Mouse (Mus musculus) liver, embryonic 11.5 days (tissue): ENCODE measurements around the gene Calm3. TPM values are rescaled to one million over a fixed set of nuclear protein-coding genes. Genes with fewer than 3 reads are reported as not detected.

ENCODE experiments used
- ATAC-seq: fragments of 200-750 bp; cut with Nextera tagmentation; replicated peaks from 2 replicates; pipeline ENCODE4 v1.8.0; 2017; ENCODE audit warnings: moderate number of reproducible peaks, mild to moderate bottlenecking, moderate TSS enrichment, moderate library complexity; ENCODE audit not compliant: low FRiP score
- DNase-seq: peaks from one replicate; pipeline ENCODE4 v3.0.0-alpha.2; 2017; ENCODE audit warnings: low spot score
- H3K27ac ChIP-seq: fragments of 300-500 bp; sonication (generic); 2 replicates; pipeline ENCODE4 v1.5.1; 2014; ENCODE audit warnings: mild to moderate bottlenecking, low read depth, low read length, control low read depth
- H3K27me3 ChIP-seq: fragments of 300-500 bp; sonication (generic); replicated peaks from 2 replicates; pipeline ENCODE4 v1.6.1; 2014; ENCODE audit warnings: low read length, mixed read lengths; ENCODE audit not compliant: control insufficient read depth, insufficient read depth
- H3K36me3 ChIP-seq: fragments of 300-500 bp; sonication (generic); 2 replicates; pipeline ENCODE4 v1.6.1; 2014; ENCODE audit warnings: mild to moderate bottlenecking, low read length, moderate library complexity, mixed read lengths; ENCODE audit not compliant: control insufficient read depth, insufficient read depth
- H3K4me1 ChIP-seq: fragments of 300-500 bp; sonication (generic); replicated peaks from 2 replicates; pipeline ENCODE4 v1.6.1; 2014; ENCODE audit warnings: low read length, mixed read lengths; ENCODE audit not compliant: control insufficient read depth, insufficient read depth
- H3K4me2 ChIP-seq: fragments of 300-500 bp; sonication (generic); 2 replicates; pipeline ENCODE4 v1.6.1; 2014; ENCODE audit warnings: mild to moderate bottlenecking, control low read depth, moderate library complexity
- H3K4me3 ChIP-seq: fragments of 300-500 bp; sonication (generic); 2 replicates; pipeline ENCODE4 v1.5.1; 2014; ENCODE audit warnings: low read depth, low read length, control low read depth
- H3K9ac ChIP-seq: fragments of 300-500 bp; sonication (generic); 2 replicates; pipeline ENCODE4 v1.6.1; 2014; ENCODE audit warnings: low read depth, low read length, control low read depth
- H3K9me3 ChIP-seq: fragments of 300-500 bp; sonication (generic); 2 replicates; pipeline ENCODE4 v1.6.1; 2016; ENCODE audit warnings: low read length, inconsistent platforms, mixed read lengths; ENCODE audit not compliant: control insufficient read depth
- WGBS: fragments of 180-500 bp; shearing (Covaris S2); extraction: QIAGEN DNeasy Blood & Tissue Kit; methylation state at CpG from one replicate; pipeline ENCODE4 v1.1.7; 2014; 5-methylcytosine and 5-hydroxymethylcytosine counted together
- polyA plus RNA-seq: library from polyadenylated mRNA; unstranded; fragments of >200 nt; fragmentation: Nextera tagmentation; extraction: Ambion mirVana; gene quantifications from 2 replicates; pipeline ENCODE4 v1.2.1, GENCODE M21; 2014

Calm3 gene
- polyA plus RNA-seq, 1 experiment from 2014 or later, result 169 TPM

DNA sequence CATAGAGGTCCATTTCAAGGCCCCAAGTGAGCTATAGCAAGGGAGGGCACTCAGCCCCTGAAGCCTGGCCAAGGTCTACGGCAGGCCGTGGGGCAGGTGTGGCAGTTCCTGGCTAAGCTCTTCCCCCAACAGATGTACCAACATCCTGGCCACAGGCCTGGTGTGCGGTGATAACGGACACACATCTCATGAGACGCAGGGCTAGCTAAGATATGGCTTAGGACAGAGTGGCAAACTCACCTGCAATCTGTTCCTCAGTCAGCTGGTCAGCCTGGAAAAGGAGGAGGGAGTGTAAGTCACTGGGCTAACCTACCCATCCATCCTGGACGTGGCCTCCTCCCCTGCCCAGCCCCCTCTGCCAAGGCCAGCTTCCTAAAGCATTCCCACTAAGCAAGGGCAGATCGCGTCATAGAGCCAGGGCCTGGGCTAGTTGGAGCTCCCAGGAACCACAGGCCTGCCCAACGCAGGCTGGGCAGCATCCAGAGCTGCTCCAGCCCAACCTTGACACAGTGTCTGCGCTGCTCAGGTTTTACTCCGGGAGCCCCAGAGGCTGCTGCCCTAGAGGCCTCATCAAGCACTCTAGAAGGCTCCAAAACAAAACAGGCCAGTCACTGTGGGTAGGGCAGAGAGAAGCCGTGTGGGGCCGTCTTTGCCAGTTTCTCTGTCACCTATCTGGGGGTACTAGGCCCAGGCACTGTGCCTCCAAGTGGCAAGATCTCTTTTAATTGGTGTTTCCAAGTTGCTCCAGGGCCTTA, 4.3 kb downstream of the Calm3 start:
- WGBS, result 70% methylated on average over 13 of the region's 13 CpGs
- no peak for ATAC-seq
- DNase-seq, result no peak
- H3K4me2 ChIP-seq, result 0 out of 2 replicates have a peak overlapping the region, but pooled peaks have one; percentile 8
- H3K27me3 ChIP-seq, result no peaks in the 10 kb centered on the region
- no peak overlapping the region for H3K9ac ChIP-seq
- peaks cover 38% of the 10 kb centered on the region for H3K4me1 ChIP-seq
- no peaks in the 10 kb centered on the region for H3K9me3 ChIP-seq
- peak overlapping the region; percentile 22; the same call in 1 of the 2 replicates for H3K27ac ChIP-seq
- no peak overlapping the region; the same call in 1 of the 2 replicates for H3K4me3 ChIP-seq
- peaks cover 48% of the 10 kb centered on the region for H3K36me3 ChIP-seq

DNA sequence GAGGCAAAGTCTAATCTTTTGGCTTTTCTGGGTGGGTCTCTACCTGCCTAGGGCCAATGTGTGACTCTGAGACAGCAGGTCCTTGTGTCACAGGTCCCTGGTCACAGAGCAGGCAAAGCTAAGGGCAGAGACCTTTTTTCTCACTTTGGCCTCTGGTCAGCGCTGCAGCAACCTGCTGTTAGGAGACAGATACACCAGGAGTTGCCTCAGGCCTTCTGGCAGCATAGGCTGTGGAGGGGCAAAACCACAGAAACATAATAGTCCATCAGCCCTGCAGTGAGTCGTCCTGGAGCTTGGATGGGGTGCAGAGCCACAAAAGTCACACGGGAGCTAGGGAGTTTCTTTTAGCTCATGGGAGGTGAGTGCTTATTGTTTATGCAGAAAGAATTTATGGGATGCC, 5.2 kb downstream of the Calm3 start:
- DNase-seq, result no peak
- peaks cover 38% of the 10 kb centered on the region for H3K4me1 ChIP-seq
- no peaks in the 10 kb centered on the region for H3K9me3 ChIP-seq
- no peaks in the 10 kb centered on the region for H3K27me3 ChIP-seq
- H3K4me3 ChIP-seq, result no peak overlapping the region
- H3K27ac ChIP-seq, result no peak overlapping the region; the same call in 1 of the 2 replicates
- peaks cover 48% of the 10 kb centered on the region for H3K36me3 ChIP-seq
- H3K9ac ChIP-seq, result no peak overlapping the region
- WGBS, result 71% methylated on average over 3 of the region's 3 CpGs
- no peak for ATAC-seq
- no peak overlapping the region for H3K4me2 ChIP-seq

GRCm38 (mm10) chr7:16918014-16918413, 5.9 kb downstream of the Calm3 start:
- DNase-seq, result no peak
- WGBS, result 85% methylated on average over 9 of the region's 9 CpGs
- Histone ChIP-seq H3K4me3 (no peak overlapping the region), H3K36me3 (peaks cover 48% of the 10 kb centered on the region), H3K27me3 (no peaks in the 10 kb centered on the region), H3K9me3 (no peaks in the 10 kb centered on the region), H3K27ac (no peak overlapping the region), H3K9ac (no peak overlapping the region), H3K4me1 (peaks cover 38% of the 10 kb centered on the region), H3K4me2 (no peak overlapping the region)
- no peak for ATAC-seq

DNA sequence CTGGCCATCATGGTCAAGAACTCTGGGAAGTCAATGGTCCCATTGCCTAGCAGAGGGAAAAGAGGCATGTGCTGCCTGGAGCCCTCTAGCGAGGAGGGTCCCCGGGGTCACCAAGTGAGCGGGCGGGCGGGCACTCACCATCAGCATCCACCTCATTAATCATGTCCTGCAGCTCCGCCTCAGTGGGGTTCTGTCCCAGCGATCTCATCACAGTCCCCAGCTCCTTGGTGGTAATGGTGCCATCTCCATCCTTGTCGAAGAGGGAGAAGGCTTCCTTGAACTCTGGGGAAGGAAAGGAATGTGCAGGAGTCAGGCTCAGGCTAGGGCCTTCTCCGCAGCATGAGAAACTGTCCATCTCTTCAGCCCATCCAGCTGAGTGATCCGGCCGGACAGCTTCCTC, 6.5 kb downstream of the Calm3 start:
- Histone ChIP-seq H3K9ac (no peak overlapping the region), H3K4me3 (no peak overlapping the region), H3K27me3 (no peaks in the 10 kb centered on the region), H3K9me3 (no peaks in the 10 kb centered on the region), H3K27ac (no peak overlapping the region), H3K36me3 (peaks cover 48% of the 10 kb centered on the region), H3K4me1 (peaks cover 34% of the 10 kb centered on the region), H3K4me2 (no peak overlapping the region)
- 78% methylated on average over 11 of the region's 11 CpGs for WGBS
- ATAC-seq (no peak), DNase-seq (no peak)

GRCm38 (mm10) chr7:16916342-16917265, 7.3 kb downstream of the Calm3 start:
- DNase-seq, result no peak
- Histone ChIP-seq H3K4me2 (no peak overlapping the region), H3K9me3 (no peaks in the 10 kb centered on the region), H3K4me1 (peaks cover 25% of the 10 kb centered on the region), H3K4me3 (no peak overlapping the region), H3K36me3 (peaks cover 48% of the 10 kb centered on the region), H3K27ac (no peak overlapping the region), H3K9ac (no peak overlapping the region), H3K27me3 (no peaks in the 10 kb centered on the region)
- WGBS, result 78% methylated on average over 30 of the region's 30 CpGs
- no peak for ATAC-seq

DNA sequence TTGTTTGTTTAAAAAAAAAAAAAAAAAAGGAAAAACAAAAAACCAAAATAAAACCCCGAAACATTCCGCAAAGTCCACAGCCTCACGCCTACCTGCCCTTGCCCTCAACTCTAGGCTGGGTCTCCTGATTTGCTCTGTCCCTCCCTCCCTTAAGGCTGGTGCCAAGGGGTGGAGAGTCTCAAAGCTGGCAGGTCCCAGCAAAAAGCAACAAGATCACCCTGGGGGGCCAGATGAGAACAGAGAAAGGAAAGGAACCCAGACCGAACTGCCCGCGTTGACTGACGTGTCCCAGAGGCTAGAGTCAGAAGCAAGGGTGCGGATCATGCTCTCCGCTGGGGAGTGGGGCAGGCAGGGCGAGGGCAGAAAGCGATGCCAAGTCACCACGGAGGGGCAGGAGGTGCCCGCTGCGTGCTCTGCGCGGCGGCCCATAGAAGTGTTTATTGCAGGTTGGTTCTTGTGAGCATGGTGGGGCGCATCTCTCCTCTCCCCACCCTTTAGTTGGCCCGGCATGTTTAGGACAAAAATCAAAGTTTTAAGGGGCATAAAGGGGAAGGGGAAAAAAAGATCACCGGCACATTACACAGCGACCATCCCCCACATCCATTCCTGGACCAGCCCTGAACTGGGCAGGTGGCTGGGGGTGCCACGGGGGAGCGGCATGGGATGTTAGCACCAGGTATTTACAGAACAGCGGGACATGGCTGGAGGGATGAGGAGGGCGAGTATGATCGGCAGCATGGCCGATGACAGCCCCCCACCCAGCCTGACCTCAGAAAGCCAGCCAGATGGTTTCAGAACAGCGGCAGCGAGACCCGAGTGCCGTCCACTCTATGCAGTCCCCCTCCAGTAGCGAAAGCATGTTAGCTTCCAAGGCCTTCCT, 8.2 kb downstream of the Calm3 start:
- no peak overlapping the region for H3K4me3 ChIP-seq
- H3K9me3 ChIP-seq, result no peaks in the 10 kb centered on the region
- H3K4me1 ChIP-seq, result peaks cover 16% of the 10 kb centered on the region
- no peak for ATAC-seq
- no peak overlapping the region for H3K27ac ChIP-seq
- no peak overlapping the region for H3K9ac ChIP-seq
- no peak for DNase-seq
- H3K27me3 ChIP-seq, result no peaks in the 10 kb centered on the region
- peaks cover 42% of the 10 kb centered on the region for H3K36me3 ChIP-seq
- no peak overlapping the region for H3K4me2 ChIP-seq
- 93% methylated on average over 32 of the region's 32 CpGs for WGBS

DNA sequence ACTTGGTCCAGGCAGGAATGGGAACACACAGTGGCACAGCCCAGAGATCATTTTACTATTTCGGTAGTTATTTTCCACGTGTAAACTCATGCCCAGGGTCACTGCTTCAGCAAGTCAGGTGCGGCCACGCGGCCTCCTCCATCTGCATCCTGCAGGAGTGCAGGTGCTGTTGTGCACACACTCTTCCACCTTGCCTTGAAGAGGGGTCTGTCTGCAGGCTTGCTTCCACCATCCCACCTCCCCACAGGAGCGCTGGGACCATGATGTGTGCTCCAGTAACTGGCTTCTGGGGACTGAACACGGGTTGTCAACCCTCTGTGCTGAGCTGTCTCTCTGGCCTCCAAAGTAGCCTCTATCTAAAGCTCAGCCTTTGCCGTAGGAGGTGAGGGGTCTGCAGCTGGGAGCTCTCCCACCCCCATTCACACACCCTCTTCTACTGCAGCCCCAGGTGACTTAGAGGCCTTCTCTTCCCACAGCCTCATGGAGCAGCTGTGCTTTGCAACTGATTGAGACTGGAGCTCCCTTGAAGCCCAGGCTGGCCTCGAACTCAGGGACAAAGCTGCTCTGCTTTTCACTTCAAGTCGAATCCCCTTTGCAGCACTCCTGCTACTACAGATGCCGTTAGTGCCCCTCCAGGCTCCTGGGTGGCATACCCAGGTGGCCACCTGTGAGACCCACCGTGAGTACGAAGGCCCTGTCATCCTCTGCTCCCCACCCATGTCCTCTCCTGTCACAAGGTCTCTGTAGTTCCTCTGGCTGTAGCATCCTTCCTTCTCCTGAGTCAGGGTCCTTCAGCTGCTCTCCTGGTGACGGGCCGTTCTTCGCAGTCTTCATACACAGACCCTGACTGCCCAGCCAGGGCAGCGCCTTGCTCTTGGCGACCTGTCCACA, 9.2 kb downstream of the Calm3 start:
- Histone ChIP-seq H3K36me3 (peaks cover 37% of the 10 kb centered on the region), H3K4me3 (no peak overlapping the region), H3K27me3 (no peaks in the 10 kb centered on the region), H3K27ac (no peak overlapping the region), H3K4me1 (peaks cover 12% of the 10 kb centered on the region), H3K4me2 (no peak overlapping the region), H3K9ac (no peak overlapping the region), H3K9me3 (no peaks in the 10 kb centered on the region)
- ATAC-seq (no peak), DNase-seq (no peak)
- 85% methylated on average over 18 of the region's 18 CpGs for WGBS
